Mouse (Mus musculus) frontal cortex, postnatal 10 days (tissue): Measurements from ENCODE around the gene Zbtb17.
A peak's percentile ranks its signal among the peaks of the same experiment; 100 is the strongest.

Experiments used
- DNase-seq, 2 experiments: peaks; one replicate each; pipeline ENCODE4 v3.0.0; 2022; ENCODE audit warnings: low spot score in 2 of 2, mixed read lengths in 1 of 2

Gene Zbtb17

DNA sequence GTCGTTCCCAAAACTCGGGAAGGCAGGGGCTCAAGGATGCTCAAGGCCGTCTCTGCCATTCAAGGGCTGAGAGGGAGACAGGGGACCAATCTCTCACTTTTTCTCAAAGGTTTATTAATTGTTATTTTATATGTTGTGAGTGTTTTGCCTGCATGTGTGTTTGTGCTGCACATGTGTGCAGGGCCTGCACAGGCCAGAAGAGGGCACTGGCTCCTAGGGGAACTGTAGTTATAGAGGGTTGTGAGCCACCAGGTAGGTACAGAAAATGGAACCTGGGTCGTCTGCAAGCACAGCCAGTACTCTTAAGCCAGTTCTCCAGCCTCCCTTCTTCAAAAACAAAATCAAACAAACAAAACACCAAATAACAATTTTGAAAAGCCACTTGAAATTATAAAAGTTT is 44.2 kb downstream of the Zbtb17 start:
- DNase-seq, result no peak

GRCm38 (mm10) chr4:141500637-141501036 is 56.2 kb downstream of the Zbtb17 start:
- DNase-seq, result no peak

- no peak for DNase-seq
Measured at GRCm38 (mm10) chr4:141501058-141501457, 56.6 kb downstream of the Zbtb17 start.

- DNase-seq, result no peak
Measured at GRCm38 (mm10) chr4:141502723-141503122, 58.3 kb downstream of the Zbtb17 start.

- no peak for DNase-seq
Measured at GRCm38 (mm10) chr4:141504471-141504870, 60.0 kb downstream of the Zbtb17 start.

DNA sequence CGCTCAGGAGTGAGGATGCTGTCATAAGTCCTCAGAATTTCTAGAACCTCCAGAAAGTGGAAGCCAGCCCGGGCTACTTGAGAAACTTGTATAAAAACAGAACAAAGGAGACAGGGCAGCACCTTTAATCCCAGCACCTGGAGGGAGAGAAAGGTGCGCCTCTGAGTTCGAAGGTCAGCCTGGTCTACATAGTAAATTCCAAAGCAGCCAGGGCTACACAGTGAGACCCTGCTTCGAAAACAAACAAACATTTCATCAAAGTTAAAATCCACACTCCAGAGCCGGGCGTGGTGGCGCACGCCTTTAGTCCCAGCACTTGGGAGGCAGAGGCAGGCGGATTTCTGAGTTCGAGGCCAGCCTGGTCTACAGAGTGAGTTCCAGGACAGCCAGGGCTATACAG is 61.4 kb downstream of the Zbtb17 start:
- no peak for DNase-seq

- DNase-seq, result peak; percentile 72 to 77
Measured at GRCm38 (mm10) chr4:141506352-141506751, 61.9 kb downstream of the Zbtb17 start.

DNA sequence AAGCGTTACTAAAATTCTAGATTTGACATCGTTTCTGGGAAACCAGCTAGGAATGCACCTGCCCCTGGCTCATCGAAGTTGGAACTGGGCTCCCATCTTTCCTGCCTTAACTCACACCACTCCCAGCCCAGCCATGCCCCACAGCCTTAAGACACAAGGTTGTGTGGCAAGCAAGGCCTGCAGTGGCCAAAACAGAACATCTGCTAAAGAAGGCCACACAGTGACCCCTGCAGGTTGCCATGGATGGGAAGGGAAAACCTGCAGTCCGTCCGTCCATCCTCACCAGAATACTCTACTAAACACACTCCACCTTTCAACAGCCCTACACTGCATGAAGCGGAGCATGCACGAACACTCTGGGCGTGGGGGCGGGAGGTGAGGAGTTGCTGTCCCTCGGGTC is 62.4 kb downstream of the Zbtb17 start:
- no peak for DNase-seq

DNA sequence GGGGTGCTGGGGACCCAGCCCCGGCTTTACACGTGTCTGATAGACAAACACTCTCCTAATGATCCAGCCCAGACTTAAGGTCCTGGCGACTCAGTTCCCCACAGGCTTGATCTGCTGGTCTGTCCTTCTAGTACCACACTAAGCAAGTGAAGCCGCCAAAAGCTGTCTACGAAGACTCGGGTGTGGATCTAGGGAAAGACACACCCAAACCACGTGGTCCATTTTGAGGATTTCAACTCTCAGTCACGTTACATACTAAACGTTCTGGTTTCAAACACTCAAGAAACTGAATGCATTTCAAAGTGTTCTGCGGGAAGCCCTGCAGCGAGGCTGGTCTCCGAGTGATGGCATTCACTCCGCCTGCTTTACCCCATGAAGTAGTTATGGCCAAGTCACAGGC is 66.0 kb downstream of the Zbtb17 start:
- no peak for DNase-seq

- no peak for DNase-seq
Measured at GRCm38 (mm10) chr4:141512145-141512544, 67.7 kb downstream of the Zbtb17 start.

- DNase-seq, result no peak
Measured at GRCm38 (mm10) chr4:141514179-141514641, 69.8 kb downstream of the Zbtb17 start.
